Mouse (Mus musculus): ENCODE measurements around the gene Rtca. TPM values are rescaled to one million over a fixed set of nuclear protein-coding genes. Genes with fewer than 3 reads are reported as not detected.

The Rtca gene
- 18.9 to 23.4 TPM (median 19.3 TPM) in 3 replicates for total RNA-seq (2017)

- peak; percentile 86 for ATAC-seq (replicated peaks; ENCODE audit: insufficient number of reproducible peaks, low FRiP score, low TSS enrichment, poor library complexity, severe bottlenecking)
Measured at GRCm38 (mm10) chr3:116507772-116508351, at the start of gene Rtca. Rtca (minus strand) TSS chr3:116508208.

- no peak for ATAC-seq (replicated peaks; ENCODE audit: insufficient number of reproducible peaks, low FRiP score, low TSS enrichment, poor library complexity, severe bottlenecking)
Measured at GRCm38 (mm10) chr3:116551362-116551761, 43.4 kb upstream of the Rtca start.

GRCm38 (mm10) chr3:116547430-116547829, 39.4 kb upstream of the Rtca start:
- no peak for ATAC-seq (replicated peaks; ENCODE audit: insufficient number of reproducible peaks, low FRiP score, low TSS enrichment, poor library complexity, severe bottlenecking)

- no peak for ATAC-seq (replicated peaks; ENCODE audit: insufficient number of reproducible peaks, low FRiP score, low TSS enrichment, poor library complexity, severe bottlenecking)
Measured at GRCm38 (mm10) chr3:116542532-116542931, 34.5 kb upstream of the Rtca start.

- ATAC-seq (replicated peaks; ENCODE audit: insufficient number of reproducible peaks, low FRiP score, low TSS enrichment, poor library complexity, severe bottlenecking) = no peak
Measured at GRCm38 (mm10) chr3:116542070-116542469, 34.1 kb upstream of the Rtca start.

GRCm38 (mm10) chr3:116537200-116537573, 29.2 kb upstream of the Rtca start:
- ATAC-seq (replicated peaks; ENCODE audit: insufficient number of reproducible peaks, low FRiP score, low TSS enrichment, poor library complexity, severe bottlenecking) = no peak

- no peak for ATAC-seq (replicated peaks; ENCODE audit: insufficient number of reproducible peaks, low FRiP score, low TSS enrichment, poor library complexity, severe bottlenecking)
Measured at GRCm38 (mm10) chr3:116536428-116537199, 28.6 kb upstream of the Rtca start.

GRCm38 (mm10) chr3:116530826-116531225, 22.8 kb upstream of the Rtca start:
- no peak for ATAC-seq (replicated peaks; ENCODE audit: insufficient number of reproducible peaks, low FRiP score, low TSS enrichment, poor library complexity, severe bottlenecking)

- no peak for ATAC-seq (replicated peaks; ENCODE audit: insufficient number of reproducible peaks, low FRiP score, low TSS enrichment, poor library complexity, severe bottlenecking)
Measured at GRCm38 (mm10) chr3:116529741-116530140, 21.7 kb upstream of the Rtca start.

- no peak for ATAC-seq (replicated peaks; ENCODE audit: insufficient number of reproducible peaks, low FRiP score, low TSS enrichment, poor library complexity, severe bottlenecking)
Measured at GRCm38 (mm10) chr3:116520141-116520761, 12.2 kb upstream of the Rtca start.

GRCm38 (mm10) chr3:116512904-116513716, 5.1 kb upstream of the Rtca start, which contains the start of gene Dbt:
Dbt (plus strand) TSS chr3:116513070.
- peak; percentile 98 for ATAC-seq (replicated peaks; ENCODE audit: insufficient number of reproducible peaks, low FRiP score, low TSS enrichment, poor library complexity, severe bottlenecking)

- ATAC-seq (replicated peaks; ENCODE audit: insufficient number of reproducible peaks, low FRiP score, low TSS enrichment, poor library complexity, severe bottlenecking) = 0 out of 2 replicates have a peak, but pooled peaks have one; percentile 2
Measured at GRCm38 (mm10) chr3:116512151-116512903, 4.3 kb upstream of the Rtca start.

- no peak for ATAC-seq (replicated peaks; ENCODE audit: insufficient number of reproducible peaks, low FRiP score, low TSS enrichment, poor library complexity, severe bottlenecking)
Measured at GRCm38 (mm10) chr3:116495671-116496070, 12.3 kb downstream of the Rtca start.

- ATAC-seq (replicated peaks; ENCODE audit: insufficient number of reproducible peaks, low FRiP score, low TSS enrichment, poor library complexity, severe bottlenecking) = no peak
Measured at GRCm38 (mm10) chr3:116493658-116494057, 14.3 kb downstream of the Rtca start.

GRCm38 (mm10) chr3:116491923-116492454, 16.0 kb downstream of the Rtca start:
- ATAC-seq (replicated peaks; ENCODE audit: insufficient number of reproducible peaks, low FRiP score, low TSS enrichment, poor library complexity, severe bottlenecking) = no peak

- ATAC-seq (replicated peaks; ENCODE audit: insufficient number of reproducible peaks, low FRiP score, low TSS enrichment, poor library complexity, severe bottlenecking) = no peak
Measured at GRCm38 (mm10) chr3:116490920-116491319, 17.1 kb downstream of the Rtca start.

GRCm38 (mm10) chr3:116483271-116483670, 24.7 kb downstream of the Rtca start:
- ATAC-seq (replicated peaks; ENCODE audit: insufficient number of reproducible peaks, low FRiP score, low TSS enrichment, poor library complexity, severe bottlenecking) = no peak

GRCm38 (mm10) chr3:116482724-116483123, 25.3 kb downstream of the Rtca start:
- ATAC-seq (replicated peaks; ENCODE audit: insufficient number of reproducible peaks, low FRiP score, low TSS enrichment, poor library complexity, severe bottlenecking) = peak; percentile 81

Data from monocyte, adult 5-6 weeks (primary cell).